Mouse (Mus musculus) duodenum, adult 2 months (tissue): Measurements from ENCODE around the gene Olfr406. TPM values are rescaled to one million over a fixed set of nuclear protein-coding genes. Genes with fewer than 3 reads are reported as not detected.

Source experiments
- polyA plus RNA-seq: library from polyadenylated mRNA; depleted of rRNA; stranded (reverse); fragments of >200 nt; gene quantifications from 2 replicates; pipeline ENCODE4 v1.2.3, GENCODE M21; 2012; ENCODE audit warnings: low replicate concordance; rRNA removed

Olfr406 gene
- not detected in 2 replicates for polyA plus RNA-seq

DNA sequence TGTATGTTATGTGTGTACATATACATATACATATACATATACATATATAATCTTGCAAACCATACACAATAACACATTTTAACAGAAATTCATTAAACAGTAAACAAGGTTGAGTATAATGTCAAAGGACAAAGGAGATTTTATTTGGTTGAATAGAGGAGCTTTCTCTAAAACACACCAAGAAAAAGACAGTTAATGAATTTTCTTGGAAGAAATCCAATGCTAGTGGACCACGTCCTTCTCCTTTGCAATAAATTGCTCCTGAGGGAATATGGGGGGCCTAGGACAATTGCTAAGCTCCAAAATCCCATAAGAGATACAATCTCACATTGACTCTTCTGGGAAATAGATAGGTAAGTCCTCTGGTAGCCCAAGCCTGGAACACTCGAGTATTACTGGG is at the start of gene Olfr406:
Gene Olfr406, plus strand, starts transcription at position 301 of the 400 bp plus-strand sequence.

DNA sequence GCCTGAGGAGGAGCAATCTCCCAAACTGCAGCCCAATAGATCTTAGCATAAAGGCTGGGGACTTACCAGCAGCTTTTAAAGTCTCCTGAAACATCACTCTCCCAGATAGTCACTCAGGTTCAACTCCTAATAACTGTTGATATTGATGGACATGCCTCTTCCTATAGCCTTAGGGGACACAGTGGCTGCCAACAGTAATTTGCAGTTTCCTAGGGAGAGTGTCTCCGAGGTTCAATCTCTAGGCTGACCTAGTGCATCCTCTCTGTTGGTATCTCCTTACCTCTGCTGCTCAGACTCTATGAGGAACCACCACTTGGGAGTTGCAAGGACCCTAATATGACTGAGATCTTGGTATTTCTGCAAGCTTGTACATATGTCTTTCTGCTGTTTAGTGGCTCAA is 48.3 kb upstream of the Olfr406 start, which contains the start of gene Olfr43:
Gene Olfr43, minus strand, starts transcription at position 101 of the 400 bp plus-strand sequence.

DNA sequence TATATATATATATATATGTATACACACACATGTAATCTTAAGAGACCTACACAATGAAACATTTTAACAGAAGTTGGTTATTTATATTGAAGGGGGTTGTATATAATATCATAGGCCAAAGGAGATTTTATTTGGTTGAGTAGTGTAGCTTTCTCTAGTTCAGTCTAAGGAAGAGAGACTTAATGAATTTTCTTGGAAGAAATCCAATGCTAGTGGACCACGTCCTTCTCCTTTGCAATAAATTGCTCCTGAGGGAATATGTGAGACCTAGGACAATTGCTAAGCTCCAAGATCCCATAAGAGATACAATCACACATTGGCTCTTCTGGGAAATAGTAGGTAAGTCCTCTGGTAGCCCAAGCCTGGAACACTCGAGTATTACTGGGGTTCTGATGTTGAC is 23.8 kb downstream of the Olfr406 start, which contains the start of gene Olfr59:
Gene Olfr59, plus strand, starts transcription at position 301 of the 400 bp plus-strand sequence.

Other genes with a start within 250 kb of the Olfr406 start
- gene Olfr139, start 203.3 kb upstream of the Olfr406 start, polyA plus RNA-seq = not detected in 2 replicates
- gene Olfr399, start 203.2 kb upstream of the Olfr406 start, polyA plus RNA-seq = not detected in 2 replicates
- gene Zfp616, start 189.9 kb upstream of the Olfr406 start, polyA plus RNA-seq = not detected in 2 replicates
- gene Olfr401, start 146.1 kb upstream of the Olfr406 start, polyA plus RNA-seq = not detected in 2 replicates
- not detected in 2 replicates for gene Olfr402, start 106.3 kb upstream of the Olfr406 start, polyA plus RNA-seq
- gene Olfr403, start 73.6 kb upstream of the Olfr406 start, polyA plus RNA-seq = not detected in 2 replicates
- not detected in 2 replicates for gene Olfr43, start 48.4 kb upstream of the Olfr406 start, polyA plus RNA-seq
- not detected in 2 replicates for gene Olfr59, start 23.9 kb downstream of the Olfr406 start, polyA plus RNA-seq
- not detected in 2 replicates for gene Olfr410, start 78.2 kb downstream of the Olfr406 start, polyA plus RNA-seq
- not detected in 2 replicates for gene Olfr411, start 92.8 kb downstream of the Olfr406 start, polyA plus RNA-seq
- not detected in 2 replicates for gene Olfr412, start 102.3 kb downstream of the Olfr406 start, polyA plus RNA-seq